Mouse (Mus musculus) ES-Bruce4 (cell line): ENCODE results near the gene Usp7. TPM values are rescaled to one million over a fixed set of nuclear protein-coding genes. Genes with fewer than 3 reads are reported as not detected.

ENCODE experiments used
- H3K27ac ChIP-seq: 2 replicates; pipeline ENCODE4 v1.5.1; 2012; ENCODE audit warnings: low read length, inconsistent platforms; ENCODE audit not compliant: insufficient read depth
- H3K27me3 ChIP-seq: 2 replicates; pipeline ENCODE4 v1.6.1; 2012; ENCODE audit warnings: mild to moderate bottlenecking, low read length, inconsistent platforms; ENCODE audit not compliant: control insufficient read depth, poor library complexity, insufficient read depth, severe bottlenecking
- H3K36me3 ChIP-seq: 2 replicates; pipeline ENCODE4 v1.6.1; 2012; ENCODE audit warnings: inconsistent platforms, mild to moderate bottlenecking, low read length, moderate library complexity; ENCODE audit not compliant: control insufficient read depth, poor library complexity, insufficient read depth, severe bottlenecking
- H3K4me1 ChIP-seq: one replicate; pipeline ENCODE4 v1.8.1; 2011; ENCODE audit warnings: low read length; ENCODE audit not compliant: control insufficient read depth, insufficient read depth
- H3K4me3 ChIP-seq: 2 replicates; pipeline ENCODE4 v1.5.1; 2011; ENCODE audit warnings: low read depth, mild to moderate bottlenecking, low read length
- H3K9ac ChIP-seq: 2 replicates; pipeline ENCODE4 v1.6.1; 2012; ENCODE audit warnings: low read depth, mild to moderate bottlenecking, inconsistent platforms; ENCODE audit not compliant: poor library complexity, severe bottlenecking
- H3K9me3 ChIP-seq: replicated peaks from 2 replicates; pipeline ENCODE4 v1.6.1; 2012; ENCODE audit warnings: mild to moderate bottlenecking, low read length, inconsistent platforms; ENCODE audit not compliant: control insufficient read depth, poor library complexity, insufficient read depth, severe bottlenecking
- CTCF ChIP-seq: IDR thresholded peaks from one replicate; pipeline ENCODE4 v1.8.1; 2011; ENCODE audit warnings: low read depth, low read length
- EP300 ChIP-seq: IDR thresholded peaks from 2 replicates; pipeline ENCODE4 v1.6.1; 2011; ENCODE audit warnings: low read depth, low read length; ENCODE audit not compliant: insufficient read depth
- POLR2A ChIP-seq: IDR thresholded peaks from one replicate; pipeline ENCODE4 v1.8.1; 2011; ENCODE audit warnings: low read length; ENCODE audit not compliant: insufficient read depth
- polyA plus RNA-seq: library from polyadenylated mRNA; stranded (reverse); fragments of >200 nt; gene quantifications from 2 replicates; pipeline ENCODE4 v1.2.4, GENCODE M21; 2011; ENCODE audit warnings: low read depth; ENCODE audit not compliant: missing spikeins, insufficient read depth, insufficient read length

Usp7 gene
- polyA plus RNA-seq, 1 experiment, result 339 TPM

DNA sequence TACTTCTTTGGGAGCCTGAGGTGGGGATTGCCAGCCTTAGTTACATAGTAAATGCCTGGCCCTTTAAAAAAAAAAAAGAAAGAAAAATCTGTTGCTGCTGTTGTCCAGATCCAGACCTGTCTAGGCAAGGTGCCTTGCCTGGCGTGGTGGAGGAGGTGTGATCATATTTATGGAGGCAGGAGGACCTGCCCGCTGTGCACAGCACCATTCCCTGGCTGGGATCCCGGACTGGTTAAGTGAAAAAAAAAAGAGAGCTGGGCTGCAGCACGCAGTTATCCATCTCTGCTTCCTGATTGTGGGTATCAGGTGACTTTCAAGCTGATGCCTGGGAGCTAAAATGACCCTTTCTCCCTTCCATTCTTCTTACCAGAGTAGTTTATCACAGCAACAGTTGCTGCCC, 107.0 kb downstream of the Usp7 start:
- Histone ChIP-seq H3K4me1 (no peaks in the 10 kb centered on the region), H3K4me3 (no peak overlapping the region), H3K27me3 (no peaks in the 10 kb centered on the region), H3K9me3 (no peaks in the 10 kb centered on the region; the same call in 1 of the 2 replicates), H3K36me3 (peaks cover 3% of the 10 kb centered on the region), H3K27ac (no peak overlapping the region), H3K9ac (no peak overlapping the region)
- TF ChIP-seq CTCF, result no peak
- no peak for TF ChIP-seq EP300
- no peak for TF ChIP-seq POLR2A

DNA sequence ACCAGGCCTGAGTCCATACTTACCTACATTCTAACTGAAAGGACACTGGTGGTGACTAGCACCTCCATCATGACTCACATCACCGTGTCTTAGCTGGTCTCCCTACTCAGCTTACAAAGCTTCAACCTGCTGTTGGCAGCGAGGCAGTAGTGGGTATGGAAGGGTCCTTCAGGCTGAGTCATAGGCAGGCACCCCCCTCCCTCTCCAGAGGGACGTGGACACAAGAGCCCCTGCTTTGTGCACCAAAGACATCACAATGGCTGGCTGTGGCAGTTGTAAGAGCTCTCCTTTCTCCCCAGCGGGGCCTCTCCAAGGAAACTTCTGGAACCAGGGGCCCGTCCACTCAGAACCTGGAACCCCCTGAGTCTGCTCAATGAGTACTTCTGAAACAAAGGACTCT, 111.6 kb downstream of the Usp7 start, which contains the start of gene Gm5767:
TSS of gene Gm5767 (plus strand) at position 301 of the 400 bp plus-strand sequence.
- TF ChIP-seq CTCF (no peak), POLR2A (no peak), EP300 (no peak)
- Histone ChIP-seq H3K4me3 (no peak within 1 kb of the TSS), H3K27ac (no peak within 1 kb of the TSS), H3K27me3 (no peaks in the 10 kb centered on the region), H3K4me1 (no peaks in the 10 kb centered on the region), H3K36me3 (no peaks in the 10 kb centered on the region), H3K9ac (no peak within 1 kb of the TSS), H3K9me3 (no peaks in the 10 kb centered on the region; the same call in 1 of the 2 replicates)

DNA sequence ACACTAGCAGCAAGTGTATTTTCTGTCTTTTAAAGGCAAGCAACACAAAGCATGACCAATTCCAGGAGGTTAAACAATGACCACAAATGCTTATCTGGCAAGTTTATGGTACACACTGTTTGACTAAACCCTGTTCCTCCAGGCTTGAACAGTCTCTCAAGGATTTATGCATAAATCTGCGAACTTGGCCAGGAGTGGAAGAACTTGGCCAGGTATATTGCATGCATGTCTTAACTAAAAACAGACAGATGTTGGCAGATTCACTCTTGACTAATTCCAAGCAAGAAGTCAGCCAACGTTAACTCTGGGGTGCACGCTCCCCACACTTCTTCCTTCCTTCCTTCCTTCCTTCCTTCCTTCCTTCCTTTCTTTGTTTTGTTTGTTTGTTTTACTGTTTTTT, 112.3 kb downstream of the Usp7 start:
- Histone ChIP-seq H3K9me3 (no peaks in the 10 kb centered on the region; the same call in 1 of the 2 replicates), H3K27me3 (no peaks in the 10 kb centered on the region), H3K9ac (no peak overlapping the region), H3K4me1 (no peaks in the 10 kb centered on the region), H3K36me3 (no peaks in the 10 kb centered on the region), H3K27ac (no peak overlapping the region), H3K4me3 (no peak overlapping the region)
- no peak for TF ChIP-seq POLR2A
- TF ChIP-seq CTCF, result no peak

DNA sequence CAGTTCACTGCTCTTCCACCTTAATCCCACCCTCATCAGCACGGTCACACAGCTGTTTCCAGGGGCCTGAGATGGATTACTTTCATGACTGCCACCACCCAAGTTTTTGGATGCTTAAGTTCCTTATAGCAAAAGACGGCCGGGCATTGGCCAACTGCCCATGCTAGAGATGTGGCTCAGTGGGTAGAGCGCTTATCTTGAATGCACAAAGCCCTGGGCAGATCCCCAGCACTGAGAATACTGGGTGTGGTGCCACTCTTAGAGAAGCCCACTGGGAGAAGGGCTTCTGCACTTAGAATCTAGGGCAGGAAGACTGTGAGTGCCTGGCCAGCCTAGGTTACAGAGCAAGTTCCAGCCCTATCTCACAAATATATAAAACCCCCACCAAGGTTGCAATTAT, 113.4 kb downstream of the Usp7 start:
- no peak overlapping the region for H3K9ac ChIP-seq
- H3K4me1 ChIP-seq, result no peaks in the 10 kb centered on the region

DNA sequence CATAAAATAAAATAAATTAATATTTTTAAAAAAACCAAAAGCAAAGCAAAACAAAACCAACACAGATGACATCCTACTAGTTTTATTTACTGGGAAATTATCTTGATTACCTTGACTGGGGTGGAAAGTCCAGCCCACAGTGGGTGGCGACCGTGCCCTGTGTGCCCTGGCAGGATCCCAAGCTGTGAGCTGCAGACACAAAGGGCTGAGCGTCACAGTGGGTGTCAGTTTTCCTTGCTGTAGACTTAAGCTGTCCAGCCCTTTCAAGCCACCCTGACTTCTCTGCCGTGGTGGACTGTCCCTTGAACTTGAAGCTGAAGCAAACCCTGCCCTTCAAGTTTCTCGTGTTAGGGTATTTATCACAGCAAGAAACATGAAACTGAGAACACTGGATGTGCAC, 114.1 kb downstream of the Usp7 start:
- Histone ChIP-seq H3K9ac (no peak overlapping the region), H3K4me3 (no peak overlapping the region), H3K9me3 (no peaks in the 10 kb centered on the region; the same call in 1 of the 2 replicates), H3K4me1 (no peaks in the 10 kb centered on the region), H3K27me3 (no peaks in the 10 kb centered on the region), H3K27ac (no peak overlapping the region), H3K36me3 (no peaks in the 10 kb centered on the region)
- no peak for TF ChIP-seq EP300
- TF ChIP-seq CTCF, result no peak
- TF ChIP-seq POLR2A, result no peak

More for the DNA sequence above, 113.4 kb downstream of the Usp7 start:
- H3K9me3 ChIP-seq, result no peaks in the 10 kb centered on the region; the same call in 1 of the 2 replicates
- H3K27ac ChIP-seq, result no peak overlapping the region
- no peak overlapping the region for H3K4me3 ChIP-seq
- no peaks in the 10 kb centered on the region for H3K27me3 ChIP-seq
- TF ChIP-seq EP300 (no peak), POLR2A (no peak), CTCF (no peak)
- no peaks in the 10 kb centered on the region for H3K36me3 ChIP-seq

DNA sequence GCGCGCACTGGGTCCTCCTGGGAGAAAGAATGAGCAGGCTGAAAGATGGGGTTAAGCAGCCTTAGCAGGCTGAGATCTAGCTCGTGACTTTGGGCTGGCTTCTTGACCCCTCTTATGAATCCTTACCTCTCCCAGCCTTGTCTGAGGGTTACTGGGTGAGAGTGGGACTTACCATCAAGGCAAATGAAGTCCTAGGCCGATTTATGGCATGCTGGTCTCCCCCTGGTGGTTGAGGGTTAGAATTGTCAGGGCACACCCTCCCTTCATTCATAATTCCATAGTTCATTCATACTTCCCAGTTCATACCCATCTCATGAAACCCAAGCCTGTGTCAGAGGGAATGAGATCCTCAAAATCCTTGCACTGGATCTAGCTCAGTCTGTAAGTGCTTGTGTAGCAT, 115.3 kb downstream of the Usp7 start:
- H3K9me3 ChIP-seq, result no peaks in the 10 kb centered on the region
- no peak overlapping the region for H3K27ac ChIP-seq
- no peaks in the 10 kb centered on the region for H3K36me3 ChIP-seq
- TF ChIP-seq EP300, result no peak
- TF ChIP-seq CTCF, result peak; percentile 69
- TF ChIP-seq POLR2A, result no peak
- no peak overlapping the region for H3K4me3 ChIP-seq
- H3K4me1 ChIP-seq, result no peaks in the 10 kb centered on the region
- no peak overlapping the region for H3K9ac ChIP-seq
- no peaks in the 10 kb centered on the region for H3K27me3 ChIP-seq
